16 mouse cellular contexts compared by ENCODE assay signal in genomic region chr8:84381676-84382075, GRCm38 (mm10).
A peak's percentile ranks its signal among the peaks of the same experiment; 100 is the strongest.
DNase-seq lines count a peak whose midpoint lies in the region.
"Had no signal": no experiment of that assay in that cellular context is flagged by ENCODE, and none has a peak within 500 bp of the region (broad histone marks: within the 10 kb centered on the region; RNA-seq: fewer than 3 reads in every experiment).

No protein-coding gene starts in this region.

- peak; percentile 73 for DNase-seq in 3134 (ENCODE audit: extremely low read depth, insufficient read length, low spot score)
- DNase-seq in 3T3-L1 (ENCODE audit: low read depth, low spot score), result peak; percentile 77
- DNase-seq in NIH3T3 (ENCODE audit: low read depth), result peak; percentile 74
- peak; percentile 23 for DNase-seq in fibroblast of lung, adult 2 months (ENCODE audit: low read depth)
- DNase-seq in thymus, postnatal 36 days, result no peak
- no peak for DNase-seq in testis, postnatal 14 days (ENCODE audit: low spot score)
- DNase-seq in thymus, postnatal 10 days (ENCODE audit: low spot score in 2 of 2), result no peak
- DNase-seq in spleen, adult 18-20 months, result no peak
- DNase-seq: adrenal gland, adult 2 months; adrenal gland, postnatal 10 days; adrenal gland, postnatal 25 days; cerebellum, adult 11-12 months; cerebellum, adult 2 months; cerebellum, adult 9-10 months; cerebellum, postnatal 10 days; cerebellum, postnatal 25 days had no signal

Comparison
In these comparisons a context has a peak if more than half of its experiments do, and no peak if none do; other contexts are left out.
1. DNase-seq: peak in 3134 (single experiment), 3T3-L1 (single experiment), NIH3T3 (single experiment) and fibroblast of lung, adult 2 months (single experiment); none in thymus, postnatal 36 days (0 of 2), testis, postnatal 14 days (single experiment), thymus, postnatal 10 days (0 of 2) and spleen, adult 18-20 months (0 of 2).